Mouse (Mus musculus) layer of hippocampus, adult 9-10 months (tissue): ENCODE results near the gene Rora.

Source experiments
- DNase-seq: peaks from one replicate; pipeline ENCODE4 v3.0.0; 2022; ENCODE audit warnings: low spot score

Gene Rora

GRCm38 (mm10) chr9:69313297-69313696, 659.7 kb downstream of the Rora start:
- DNase-seq, result no peak

GRCm38 (mm10) chr9:69314451-69315210, 661.0 kb downstream of the Rora start:
- no peak for DNase-seq

GRCm38 (mm10) chr9:69317527-69318115, 664.0 kb downstream of the Rora start:
- no peak for DNase-seq

GRCm38 (mm10) chr9:69319434-69319833, 665.8 kb downstream of the Rora start:
- no peak for DNase-seq

- no peak for DNase-seq
These were observed 666.5 kb downstream of the Rora start for GRCm38 (mm10) chr9:69319913-69320634.

GRCm38 (mm10) chr9:69320635-69321027, 667.0 kb downstream of the Rora start:
- no peak for DNase-seq

GRCm38 (mm10) chr9:69321956-69322355, 668.4 kb downstream of the Rora start:
- DNase-seq, result no peak

- no peak for DNase-seq
These were observed 670.2 kb downstream of the Rora start for GRCm38 (mm10) chr9:69323831-69324230.

- no peak for DNase-seq
These were observed 673.5 kb downstream of the Rora start for GRCm38 (mm10) chr9:69327077-69327476.

- DNase-seq, result no peak
These were observed 674.0 kb downstream of the Rora start for GRCm38 (mm10) chr9:69327591-69327990.

GRCm38 (mm10) chr9:69331790-69332189, 678.2 kb downstream of the Rora start:
- DNase-seq, result no peak

- DNase-seq, result no peak
These were observed 679.4 kb downstream of the Rora start for GRCm38 (mm10) chr9:69332802-69333568.

GRCm38 (mm10) chr9:69333654-69334053, 680.1 kb downstream of the Rora start:
- DNase-seq, result no peak

GRCm38 (mm10) chr9:69334106-69334505, 680.5 kb downstream of the Rora start:
- DNase-seq, result no peak

- DNase-seq, result no peak
These were observed 682.5 kb downstream of the Rora start for GRCm38 (mm10) chr9:69336063-69336462.

GRCm38 (mm10) chr9:69339199-69339598, 685.6 kb downstream of the Rora start:
- DNase-seq, result no peak

- DNase-seq, result no peak
These were observed 686.2 kb downstream of the Rora start for GRCm38 (mm10) chr9:69339829-69340228.

GRCm38 (mm10) chr9:69340421-69340820, 686.8 kb downstream of the Rora start:
- DNase-seq, result no peak

- no peak for DNase-seq
These were observed 690.3 kb downstream of the Rora start for GRCm38 (mm10) chr9:69343881-69344280.

GRCm38 (mm10) chr9:69345550-69345949, 692.0 kb downstream of the Rora start:
- no peak for DNase-seq

- DNase-seq, result no peak
These were observed 694.2 kb downstream of the Rora start for GRCm38 (mm10) chr9:69347796-69348195.

GRCm38 (mm10) chr9:69349537-69349936, 696.0 kb downstream of the Rora start:
- DNase-seq, result no peak
